Mouse (Mus musculus) thymus, adult 2 months (tissue): ENCODE data around the gene Gm8246.
"Not testable (repeated sequence)": the region's sequence is repeated elsewhere in the genome, so short reads cannot be mapped to it uniquely, and the experiment has no call there.

Source experiments
- CTCF ChIP-seq: fragments of 200-500 bp; IDR thresholded peaks from 2 replicates; pipeline ENCODE4 v1.5.1; 2012; ENCODE audit warnings: mild to moderate bottlenecking, control low read depth, low read length, moderate library complexity, borderline replicate concordance; ENCODE audit not compliant: control insufficient read depth, poor library complexity, insufficient read depth; ENCODE audit errors: extremely low read depth
- POLR2A ChIP-seq: fragments of 200-500 bp; IDR thresholded peaks from 2 replicates; pipeline ENCODE4 v1.6.1; 2012; ENCODE audit warnings: mild to moderate bottlenecking, low read length, control low read depth, moderate library complexity; ENCODE audit not compliant: control insufficient read depth, poor library complexity, insufficient read depth; ENCODE audit errors: extremely low read depth

- TF ChIP-seq POLR2A, CTCF: not testable (repeated sequence)
Observed at GRCm38 (mm10) chr14:5501374-5501773, 23.7 kb upstream of the Gm8246 start, which contains the start of gene Gm3488.
